Mouse (Mus musculus): Measurements from ENCODE around the gene Hhat.

The Hhat gene

GRCm38 (mm10) chr1:192741896-192742295 lies 29.1 kb downstream of the Hhat start:
- DNase-seq, result peak; percentile 61

- DNase-seq, result peak; percentile 92
These were observed 34.5 kb downstream of the Hhat start for GRCm38 (mm10) chr1:192736524-192736923.

- peak; percentile 97 for DNase-seq
These were observed 35.0 kb downstream of the Hhat start for GRCm38 (mm10) chr1:192736002-192736426.

GRCm38 (mm10) chr1:192730517-192730916 lies 40.5 kb downstream of the Hhat start:
- no peak for DNase-seq

GRCm38 (mm10) chr1:192726996-192727624 lies 43.9 kb downstream of the Hhat start:
- DNase-seq, result peak; percentile 94

- DNase-seq, result no peak
These were observed 48.9 kb downstream of the Hhat start for GRCm38 (mm10) chr1:192722147-192722546.

- DNase-seq, result no peak
These were observed 50.9 kb downstream of the Hhat start for GRCm38 (mm10) chr1:192720156-192720555.

- no peak for DNase-seq
These were observed 59.2 kb downstream of the Hhat start for GRCm38 (mm10) chr1:192711779-192712348.

- DNase-seq, result no peak
These were observed 70.5 kb downstream of the Hhat start for GRCm38 (mm10) chr1:192700339-192701073.

- no peak for DNase-seq
These were observed 71.9 kb downstream of the Hhat start for GRCm38 (mm10) chr1:192699101-192699500.

GRCm38 (mm10) chr1:192696371-192696863 lies 74.6 kb downstream of the Hhat start:
- DNase-seq, result no peak

- peak; percentile 91 for DNase-seq
These were observed 77.4 kb downstream of the Hhat start for GRCm38 (mm10) chr1:192693644-192694043.

- peak; percentile 75 for DNase-seq
These were observed 78.0 kb downstream of the Hhat start for GRCm38 (mm10) chr1:192692982-192693381.

GRCm38 (mm10) chr1:192682219-192682951 lies 88.6 kb downstream of the Hhat start:
- no peak for DNase-seq

GRCm38 (mm10) chr1:192677236-192677635 lies 93.8 kb downstream of the Hhat start:
- no peak for DNase-seq

GRCm38 (mm10) chr1:192663608-192664007 lies 107.4 kb downstream of the Hhat start:
- DNase-seq, result peak; percentile 58

GRCm38 (mm10) chr1:192663092-192663491 lies 107.9 kb downstream of the Hhat start:
- peak; percentile 23 for DNase-seq

- peak; percentile 64 for DNase-seq
These were observed 109.4 kb downstream of the Hhat start for GRCm38 (mm10) chr1:192661612-192662011.

GRCm38 (mm10) chr1:192657417-192657816 lies 113.6 kb downstream of the Hhat start:
- DNase-seq, result peak; percentile 79

GRCm38 (mm10) chr1:192651981-192652605 lies 118.9 kb downstream of the Hhat start:
- DNase-seq, result peak; percentile 93

- DNase-seq, result peak; percentile 84
These were observed 120.4 kb downstream of the Hhat start for GRCm38 (mm10) chr1:192650586-192650985.

GRCm38 (mm10) chr1:192650023-192650422 lies 121.0 kb downstream of the Hhat start:
- peak; percentile 60 for DNase-seq

- DNase-seq, result peak; percentile 80
These were observed 121.8 kb downstream of the Hhat start for GRCm38 (mm10) chr1:192649233-192649632.
